Mouse (Mus musculus) T-helper 2 cell (primary cell): Measurements from ENCODE around the gene Gm45233.

Source experiments
- in situ Hi-C: fragments of 300-600 bp; cut with MboI, MseI; formaldehyde crosslinking; loops from one replicate; pipeline ENCODE4 v1.15.1; 2025; ENCODE audit warnings: high pct_unique_total_duplicates

Gene Gm45233

GRCm38 (mm10) chr7:43495343-43496021 lies 51.6 kb downstream of the Gm45233 start:
- in situ Hi-C loops: no loop called here

GRCm38 (mm10) chr7:43511707-43512478 lies 68.0 kb downstream of the Gm45233 start:
- in situ Hi-C loops: no loop called here

DNA sequence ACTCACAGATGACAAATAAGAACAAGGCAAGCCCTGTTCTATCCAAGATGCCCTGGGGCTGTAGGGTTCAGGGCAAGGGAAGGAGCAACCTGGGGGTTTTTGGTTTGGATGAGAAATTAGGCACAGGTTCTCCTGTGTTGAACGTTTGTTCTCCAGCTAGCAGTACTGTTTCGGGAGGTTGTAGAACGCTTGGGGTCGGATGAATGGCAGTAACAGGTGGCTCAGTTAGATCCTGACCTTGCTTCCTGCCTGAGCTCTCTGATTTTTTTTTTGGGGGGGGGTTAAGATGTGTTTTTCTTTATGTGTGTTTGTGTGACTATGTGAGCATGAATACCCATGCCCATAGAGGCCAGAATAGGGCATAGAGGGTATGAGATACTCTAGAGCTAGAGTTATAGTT lies 68.6 kb downstream of the Gm45233 start:
- in situ Hi-C loops: no loop called here
